Mouse (Mus musculus) ovary, postnatal 36 days (tissue): ENCODE measurements around the gene F2r.

Source experiments
- DNase-seq: peaks from one replicate; pipeline ENCODE4 v3.0.0; 2022; ENCODE audit warnings: low spot score, mixed read lengths

The F2r gene

DNA sequence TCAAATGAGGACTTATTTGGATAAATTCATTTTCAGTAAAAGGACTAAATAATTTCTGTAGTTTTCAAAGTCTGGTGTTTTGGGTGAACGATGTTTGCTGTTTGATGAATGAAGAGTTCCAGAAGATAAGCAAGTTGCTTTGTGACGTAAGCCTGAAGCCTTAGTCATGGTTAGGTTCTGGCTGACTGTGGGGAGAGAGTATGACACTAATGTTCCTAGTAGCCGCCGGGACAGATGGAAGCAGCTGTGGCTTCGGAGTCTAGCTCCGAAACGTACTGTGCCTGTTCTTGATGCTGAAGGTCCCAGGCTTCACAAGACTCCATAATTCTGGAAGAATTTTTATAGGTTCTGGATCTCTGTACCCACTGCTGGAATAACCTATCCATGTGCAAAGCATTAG lies 22.9 kb downstream of the F2r start:
- DNase-seq: no peak

DNA sequence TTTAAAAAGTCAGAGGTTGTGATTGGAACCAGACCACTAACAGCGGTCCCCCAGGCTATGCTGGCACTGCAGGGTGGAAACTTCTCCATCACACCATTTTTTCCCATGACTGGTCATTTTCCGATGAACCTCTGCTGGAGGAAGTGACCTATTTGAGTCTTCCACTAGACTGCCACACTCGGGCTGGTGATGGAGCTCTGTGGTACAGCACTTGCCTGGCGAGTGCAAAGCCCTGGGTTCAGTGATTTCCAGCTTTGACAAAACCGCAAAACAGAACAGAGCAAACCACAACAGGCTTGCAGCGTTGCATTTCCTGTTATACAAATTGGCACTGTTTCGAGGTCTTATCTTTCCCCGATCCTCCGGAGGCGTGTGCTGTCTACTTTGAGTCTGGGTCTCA lies 25.4 kb downstream of the F2r start:
- DNase-seq: no peak

DNA sequence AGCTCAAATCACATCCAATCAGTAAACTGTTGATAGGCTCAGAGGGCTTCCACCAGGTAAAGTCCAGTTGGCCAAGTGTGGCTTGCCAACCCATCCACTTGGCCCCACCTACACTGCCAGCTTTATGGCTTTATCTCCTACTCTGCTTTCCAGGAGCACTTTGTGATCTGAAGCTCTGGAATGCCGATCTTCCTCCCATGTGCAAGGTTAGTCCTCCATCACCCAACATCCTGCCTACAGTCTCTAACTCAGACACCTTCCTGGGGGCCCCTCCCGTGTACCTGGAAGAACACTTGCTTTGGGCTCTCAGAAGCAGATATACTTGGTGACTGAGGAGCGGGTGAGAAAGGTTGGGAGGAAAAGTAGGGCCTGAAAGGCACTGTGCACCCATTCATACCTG lies 26.7 kb downstream of the F2r start:
- DNase-seq: no peak

DNA sequence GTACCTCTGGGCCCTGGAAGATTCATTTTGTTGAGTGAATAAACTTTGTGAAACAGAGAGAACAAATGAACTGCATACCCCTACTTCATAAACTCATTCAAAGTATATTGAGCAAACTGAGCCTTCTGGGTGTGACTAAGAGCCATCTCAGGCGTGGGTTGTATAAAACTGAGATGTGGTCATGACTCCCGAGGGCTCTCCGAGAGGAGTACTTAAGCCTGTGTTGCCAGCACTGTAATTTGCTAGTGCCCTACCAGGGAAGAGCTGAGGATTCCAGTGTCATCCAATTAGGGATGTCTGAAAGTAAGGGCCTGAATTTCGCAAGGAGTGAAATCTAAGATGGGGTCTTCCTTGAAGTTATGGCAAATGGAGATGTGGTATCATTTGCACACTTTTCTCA lies 30.7 kb downstream of the F2r start:
- DNase-seq: no peak

DNA sequence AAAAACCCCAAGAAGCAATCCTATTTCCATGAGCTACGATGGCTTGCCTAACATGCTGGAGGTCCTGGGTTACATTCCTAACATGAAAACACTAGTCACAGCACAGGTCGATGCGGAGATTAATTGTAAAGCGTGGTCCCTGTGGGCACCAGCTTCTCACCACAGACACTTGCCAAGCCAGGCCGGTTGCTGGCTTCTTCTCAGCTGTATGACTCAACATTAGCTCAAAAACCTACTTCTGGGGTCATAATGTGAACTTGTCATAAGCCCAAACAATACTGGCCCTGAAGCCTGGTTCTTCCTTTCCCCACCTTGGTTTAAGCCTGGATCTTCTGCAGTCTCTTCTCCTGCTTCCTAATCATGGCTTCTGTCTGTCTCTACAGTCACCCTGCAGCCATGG lies 33.4 kb downstream of the F2r start:
- DNase-seq: no peak

DNA sequence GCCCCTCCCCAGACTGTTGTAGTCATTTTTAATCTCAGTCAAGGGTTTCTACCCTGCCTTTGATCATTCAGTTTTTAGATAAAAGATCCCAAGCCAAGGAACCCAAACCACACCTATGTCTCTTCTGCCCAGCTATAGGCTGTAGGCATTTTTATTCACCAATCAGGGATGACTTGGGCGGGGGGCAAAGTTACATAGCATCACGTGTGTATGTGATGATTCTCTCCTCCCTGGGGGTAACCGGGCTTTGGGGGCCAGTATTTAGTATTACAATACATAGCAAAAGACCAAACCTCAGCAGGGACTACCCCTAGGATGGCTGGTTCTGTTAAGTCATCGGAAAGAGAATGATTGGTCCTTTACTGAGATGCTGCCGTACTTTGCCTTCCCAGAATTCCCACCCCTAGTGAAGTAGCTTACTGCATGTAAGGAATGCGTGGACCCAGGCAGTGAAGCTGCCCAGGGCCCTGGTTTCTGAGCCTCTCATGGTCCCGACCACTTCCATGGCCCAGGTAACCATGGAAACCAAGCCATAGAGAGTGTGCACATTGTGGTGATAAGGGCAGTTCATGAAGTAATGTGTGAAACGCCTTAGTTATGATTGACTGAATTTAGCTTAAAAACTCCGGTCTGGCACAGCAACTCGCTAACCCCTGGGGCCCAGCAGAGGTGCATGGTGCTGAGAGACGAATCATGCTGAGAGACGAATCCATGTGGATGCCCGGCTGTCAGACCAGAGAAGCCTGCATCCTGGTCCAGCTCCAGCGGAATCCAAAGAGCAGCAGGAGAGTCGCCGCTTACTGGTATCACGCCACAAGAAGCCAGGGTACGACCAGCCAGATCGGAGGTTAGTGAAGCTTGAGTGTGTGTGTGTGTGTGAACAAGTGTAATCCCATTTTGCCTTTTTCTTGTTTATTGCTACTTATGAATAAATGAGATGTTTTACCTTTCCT lies 34.8 kb downstream of the F2r start:
- no peak for DNase-seq

DNA sequence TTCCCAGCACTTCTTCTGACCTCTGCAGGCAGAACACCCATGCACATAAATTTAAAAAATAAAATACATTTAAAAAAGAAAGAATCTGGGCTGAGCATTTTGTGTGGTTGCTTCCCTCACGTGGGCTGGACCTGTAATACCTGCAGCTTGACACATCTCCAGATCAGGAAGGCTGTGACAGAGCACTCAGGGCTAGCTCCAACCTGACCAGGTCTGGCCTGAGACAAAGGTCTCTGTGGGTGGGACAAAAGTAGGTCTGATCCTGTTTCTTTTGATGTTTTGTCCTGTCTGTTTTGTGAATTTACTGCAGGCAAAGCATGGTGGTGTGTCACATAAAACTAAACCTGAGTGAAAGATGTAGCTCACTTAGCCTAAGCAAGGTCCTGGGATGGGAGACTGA lies 36.4 kb downstream of the F2r start:
- DNase-seq: no peak

DNA sequence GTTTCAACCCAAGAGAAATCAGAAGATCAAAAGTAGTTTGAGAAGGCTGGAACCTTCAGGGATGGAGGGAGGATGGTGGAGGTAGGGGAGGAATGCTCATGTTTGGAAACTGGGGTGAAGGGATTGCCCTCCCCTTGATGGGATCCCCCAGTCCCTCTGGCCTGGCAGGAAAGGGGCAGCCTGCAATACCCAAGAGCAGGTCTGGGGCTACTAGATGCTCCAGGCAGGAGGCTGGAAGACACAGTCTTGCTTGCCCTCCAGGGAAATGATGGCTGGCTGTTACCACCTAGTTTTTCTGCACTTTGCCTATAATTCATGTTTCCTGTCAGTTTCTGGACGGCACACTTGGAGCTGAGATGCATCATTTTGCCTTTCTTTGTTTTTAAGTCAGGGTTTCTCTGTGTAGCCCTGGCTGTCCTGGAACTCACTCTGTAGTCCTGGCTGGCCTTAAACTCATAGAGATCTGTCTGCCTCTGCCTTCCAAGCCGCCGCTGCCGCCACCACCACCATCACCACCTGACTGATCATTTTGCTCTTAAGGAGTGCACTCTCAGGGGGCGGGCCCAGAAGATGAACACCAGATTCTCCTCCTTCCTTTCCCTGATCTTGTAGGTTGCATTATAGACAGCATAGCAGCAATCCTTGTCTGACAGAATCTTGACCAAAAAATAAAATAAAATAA lies 40.1 kb downstream of the F2r start:
- no peak for DNase-seq

DNA sequence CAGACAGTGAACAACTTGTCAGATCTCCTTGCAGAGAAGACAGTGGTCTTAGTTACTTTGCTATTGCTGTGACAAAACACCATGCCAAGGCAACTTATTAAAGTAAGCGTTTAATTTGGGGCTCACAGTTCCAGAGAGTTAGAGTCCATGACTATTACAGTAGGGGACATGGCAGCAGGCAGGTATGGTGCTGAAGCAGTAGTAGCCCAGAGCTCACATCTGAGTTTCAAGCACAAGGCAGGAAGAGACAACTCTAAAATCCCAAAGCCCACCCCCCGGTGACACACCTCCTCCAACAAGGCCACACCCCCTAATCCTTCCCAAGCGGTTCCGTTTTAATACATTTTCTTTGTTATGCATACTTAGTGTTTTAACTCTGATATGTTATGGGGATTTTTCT lies 47.4 kb downstream of the F2r start:
- DNase-seq: no peak

DNA sequence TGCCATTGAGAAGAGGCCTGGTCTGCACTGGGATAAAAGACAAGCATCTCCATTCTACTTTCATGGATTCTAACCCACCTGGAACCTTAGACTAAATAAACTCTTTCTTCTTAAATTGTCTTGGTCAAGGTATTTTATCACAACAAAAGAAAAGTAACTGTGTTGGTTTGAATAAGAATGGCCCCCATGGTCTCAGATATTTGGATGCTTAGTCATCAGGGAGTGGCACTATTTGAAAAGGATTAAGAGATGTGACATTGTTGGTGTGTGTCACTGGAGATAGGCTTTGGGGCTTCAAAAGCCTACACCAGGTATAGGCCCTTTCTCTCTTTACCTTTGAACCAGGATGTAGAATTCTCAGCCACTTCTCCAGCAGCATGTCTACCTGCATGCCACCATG lies 49.0 kb downstream of the F2r start:
- DNase-seq: no peak

DNA sequence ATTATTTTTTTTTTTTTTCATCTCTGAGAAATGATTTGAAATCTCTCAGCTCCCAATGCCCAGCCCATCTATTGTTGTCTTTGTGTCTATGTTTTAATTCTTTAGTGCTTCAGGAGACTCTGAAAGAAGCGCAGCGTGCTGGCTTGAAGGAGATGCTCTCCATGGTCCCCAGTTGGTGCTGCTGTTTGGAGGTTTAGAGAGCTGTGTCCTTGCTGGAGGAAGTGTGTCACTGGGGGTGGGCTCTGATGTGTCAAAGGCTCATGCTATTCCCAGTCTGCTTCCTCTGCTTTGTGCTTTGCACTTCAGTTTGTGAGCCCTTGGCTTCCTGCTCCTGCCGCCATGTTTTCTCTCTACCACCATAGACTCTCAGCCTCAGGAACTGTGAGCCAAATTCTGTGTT lies 50.0 kb downstream of the F2r start:
- no peak for DNase-seq

DNA sequence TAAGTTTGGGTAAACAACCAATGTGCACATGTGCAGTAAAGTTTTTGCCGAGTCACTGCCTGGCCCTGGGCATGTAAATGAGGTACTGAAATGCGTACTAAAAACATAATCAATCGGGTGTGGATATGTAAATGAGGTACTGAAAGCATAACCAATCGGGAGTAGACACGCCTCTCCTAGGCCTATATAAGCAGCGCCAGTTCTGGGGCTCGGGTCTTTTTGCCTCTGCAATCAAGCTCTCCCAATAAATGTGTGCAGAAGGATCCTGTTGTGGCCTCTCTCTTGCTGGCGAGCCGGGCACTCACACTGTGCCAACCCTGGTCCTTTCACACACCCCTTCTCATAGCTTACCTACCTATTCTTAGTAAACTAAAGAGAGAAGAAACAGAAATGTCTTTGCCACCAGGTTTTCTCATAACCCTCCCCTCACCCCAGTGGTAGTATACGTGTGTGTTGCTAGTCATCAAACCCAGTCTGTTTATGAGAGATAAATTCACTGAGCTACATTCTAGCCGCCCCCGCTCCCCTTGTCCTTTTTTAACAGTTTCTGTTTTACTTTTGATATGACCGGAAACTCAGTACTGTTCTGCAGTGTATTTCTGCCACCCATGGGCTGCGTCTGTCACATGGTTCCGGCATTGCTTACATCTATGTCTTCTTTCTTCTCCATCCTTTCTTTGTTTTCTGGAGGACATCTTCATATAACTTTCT lies 51.3 kb downstream of the F2r start:
- DNase-seq: no peak

DNA sequence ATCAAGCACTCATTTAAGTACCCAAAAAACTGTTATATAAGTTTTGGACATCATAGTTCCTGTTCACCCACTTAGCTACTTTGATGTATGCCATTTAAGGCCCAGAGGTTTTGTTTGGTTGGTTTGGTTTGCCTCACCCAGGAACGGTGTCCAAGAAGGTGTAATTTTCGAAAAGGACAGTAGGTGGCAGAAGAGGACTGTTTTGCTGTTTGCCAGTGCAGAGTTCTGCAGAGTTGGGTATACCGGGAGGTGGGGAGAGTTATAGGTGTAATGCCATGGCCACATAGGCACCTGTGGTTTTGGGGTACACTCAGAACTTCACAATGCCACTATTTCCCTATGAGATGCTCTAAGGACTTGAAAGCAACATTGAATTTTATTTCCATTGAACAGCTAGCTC lies 54.6 kb downstream of the F2r start:
- peak; percentile 18 for DNase-seq

DNA sequence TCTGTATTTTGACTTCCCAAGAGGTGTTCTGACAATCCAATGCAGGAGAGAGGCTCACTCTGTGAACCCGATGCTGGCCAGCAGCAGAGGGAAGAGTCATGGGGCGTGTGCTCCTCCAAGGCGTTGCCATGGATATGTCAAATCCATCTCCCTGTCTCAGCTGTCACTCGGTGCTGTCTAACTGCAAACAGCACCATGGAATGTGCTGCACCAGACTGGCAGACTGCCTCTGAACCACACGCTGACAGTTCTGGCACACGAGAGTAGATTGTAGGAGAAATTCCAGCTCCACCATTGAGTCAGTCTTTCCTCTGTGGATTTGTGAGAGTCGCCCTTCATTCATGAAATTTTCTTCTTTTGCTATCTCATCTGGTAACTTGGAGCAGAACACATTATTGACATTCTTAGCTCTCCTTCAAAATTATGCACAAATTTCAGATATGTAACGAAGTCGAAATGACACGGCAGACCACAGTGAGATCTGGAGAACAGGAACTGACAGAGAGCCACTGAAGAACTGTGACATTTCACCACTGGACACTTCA lies 55.1 kb downstream of the F2r start:
- DNase-seq: no peak

DNA sequence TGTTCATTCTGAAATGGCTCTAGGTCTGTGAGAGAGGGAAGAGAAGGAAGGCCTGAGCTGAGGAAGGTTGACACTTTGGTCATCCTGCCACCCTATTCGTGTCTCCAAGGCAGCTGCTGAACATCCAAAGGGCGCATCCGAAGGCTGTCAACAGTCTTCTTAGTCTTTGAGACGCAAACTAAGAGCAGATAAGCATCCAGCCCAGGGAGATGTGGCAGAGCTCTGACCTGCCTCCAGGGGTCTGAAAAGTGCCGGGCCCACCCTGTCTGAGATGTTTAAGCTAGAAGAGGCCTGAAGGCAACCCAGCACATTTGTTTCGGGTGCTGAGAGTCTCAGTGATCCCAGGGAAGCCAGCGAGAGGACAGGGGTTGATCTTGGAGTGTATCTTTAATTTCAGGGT lies 61.0 kb downstream of the F2r start:
- DNase-seq: no peak

DNA sequence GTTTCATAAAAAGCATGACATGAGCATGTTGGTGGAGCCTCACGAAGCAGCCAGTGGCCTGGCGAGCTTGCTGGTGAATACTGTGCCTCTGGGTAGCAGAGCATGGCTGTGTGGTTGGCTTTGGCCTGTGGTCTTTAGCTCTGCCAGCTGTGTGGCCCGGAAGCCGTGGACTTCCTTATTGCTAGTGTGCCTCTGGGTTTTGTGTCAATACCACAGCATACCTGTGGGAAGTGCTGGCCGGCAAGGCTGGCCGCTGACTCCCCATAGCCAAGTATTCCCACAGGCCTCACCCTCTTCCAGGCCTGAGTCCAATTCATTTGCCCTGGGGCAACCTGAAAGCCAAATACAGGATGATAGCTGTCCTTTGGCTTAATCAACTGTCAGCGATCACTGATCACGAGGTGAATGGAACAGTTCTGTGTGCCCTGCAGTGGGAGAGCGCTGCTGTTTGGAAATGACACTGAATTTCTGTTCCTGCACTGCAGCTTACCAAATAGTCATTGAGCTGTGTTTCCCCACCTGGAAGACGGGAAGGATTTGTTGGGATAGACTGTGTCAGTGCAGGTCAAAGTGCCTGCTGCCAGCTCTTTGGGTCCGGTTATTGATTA lies 64.3 kb downstream of the F2r start:
- no peak for DNase-seq
